Mouse (Mus musculus) lung, embryonic 15.5 days (tissue): ENCODE measurements around the gene Etnk1. TPM values are rescaled to one million over a fixed set of nuclear protein-coding genes. Genes with fewer than 3 reads are reported as not detected.

Experiments used
- polyA plus RNA-seq: library from polyadenylated mRNA; unstranded; fragments of >200 nt; fragmentation: Nextera tagmentation; extraction: Ambion mirVana; gene quantifications from 2 replicates; pipeline ENCODE4 v1.2.1, GENCODE M21; 2015

Gene Etnk1
- polyA plus RNA-seq, 1 experiment from 2014 or later = 16.1 TPM

Other genes with a start within 250 kb of the Etnk1 start
- 0.42 and 0.46 TPM in 2 replicates for gene St8sia1, start 202.8 kb upstream of the Etnk1 start, polyA plus RNA-seq
- gene C2cd5, start 67.1 kb upstream of the Etnk1 start, polyA plus RNA-seq = 21.2 and 25.2 TPM in 2 replicates